Mouse (Mus musculus) ovary, postnatal 36 days (tissue): ENCODE data around the gene 9230102O04Rik.

Source experiments
- DNase-seq: peaks from one replicate; pipeline ENCODE4 v3.0.0; 2022; ENCODE audit warnings: low spot score, mixed read lengths

The 9230102O04Rik gene

GRCm38 (mm10) chr2:9871798-9872197 lies 17.5 kb downstream of the 9230102O04Rik start:
- DNase-seq: no peak

GRCm38 (mm10) chr2:9871141-9871716 lies 18.1 kb downstream of the 9230102O04Rik start:
- DNase-seq: no peak

GRCm38 (mm10) chr2:9867092-9867825 lies 22.1 kb downstream of the 9230102O04Rik start:
- no peak for DNase-seq

GRCm38 (mm10) chr2:9860698-9861097 lies 28.6 kb downstream of the 9230102O04Rik start:
- DNase-seq: no peak

GRCm38 (mm10) chr2:9855861-9856260 lies 33.5 kb downstream of the 9230102O04Rik start:
- no peak for DNase-seq

- DNase-seq: no peak
These were observed 36.3 kb downstream of the 9230102O04Rik start for GRCm38 (mm10) chr2:9852851-9853576.

- DNase-seq: no peak
These were observed 54.1 kb downstream of the 9230102O04Rik start for GRCm38 (mm10) chr2:9835195-9835594.

- DNase-seq: no peak
These were observed 55.6 kb downstream of the 9230102O04Rik start for GRCm38 (mm10) chr2:9833712-9834111.
